Mouse (Mus musculus) cerebellum, postnatal 10 days (tissue): ENCODE results near the gene Cisd3.
A peak's percentile ranks its signal among the peaks of the same experiment; 100 is the strongest.
"Not testable (repeated sequence)": the region's sequence is repeated elsewhere in the genome, so short reads cannot be mapped to it uniquely, and the experiment has no call there.

Experiments
- DNase-seq, 2 experiments: peaks; one replicate each; pipeline ENCODE4 v3.0.0; 2021; ENCODE audit warnings: mixed read lengths in 2 of 2

Gene Cisd3

GRCm38 (mm10) chr11:97714356-97714755, 28.7 kb downstream of the Cisd3 start:
- no peak for DNase-seq

GRCm38 (mm10) chr11:97714784-97715760, 29.4 kb downstream of the Cisd3 start:
- DNase-seq: peak; percentile 51 to 52

- no peak for DNase-seq
Measured at GRCm38 (mm10) chr11:97716021-97716420, 30.4 kb downstream of the Cisd3 start.

- DNase-seq: no peak
Measured at GRCm38 (mm10) chr11:97717369-97718280, 32.0 kb downstream of the Cisd3 start.

- DNase-seq: no peak
Measured at GRCm38 (mm10) chr11:97718281-97718860, 32.7 kb downstream of the Cisd3 start.

GRCm38 (mm10) chr11:97719041-97719440, 33.4 kb downstream of the Cisd3 start:
- DNase-seq: no peak

GRCm38 (mm10) chr11:97721338-97721737, 35.7 kb downstream of the Cisd3 start:
- DNase-seq: no peak

DNA sequence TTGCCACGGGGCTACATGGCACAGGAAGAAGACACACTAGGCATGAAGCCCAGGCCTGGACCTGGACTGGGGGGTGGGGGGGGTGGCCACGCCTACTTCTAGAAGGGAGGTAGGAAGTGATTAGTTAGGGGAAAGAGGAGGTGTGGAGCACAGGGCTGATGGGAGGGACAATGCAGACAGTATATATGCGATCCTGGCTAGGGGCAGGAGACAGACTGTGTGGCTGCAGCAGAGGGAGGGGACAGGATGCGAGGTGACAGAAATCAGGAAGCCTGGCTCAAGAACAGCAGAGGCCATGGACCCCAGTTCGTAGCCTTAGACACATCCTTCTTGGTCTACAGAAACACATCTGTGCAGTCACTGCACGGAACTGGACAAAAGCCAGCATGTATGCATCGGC, 38.1 kb downstream of the Cisd3 start:
- DNase-seq: peak in 1 of 2 experiments; percentile 42

- DNase-seq: no peak
Measured at GRCm38 (mm10) chr11:97728311-97728710, 42.7 kb downstream of the Cisd3 start.

DNA sequence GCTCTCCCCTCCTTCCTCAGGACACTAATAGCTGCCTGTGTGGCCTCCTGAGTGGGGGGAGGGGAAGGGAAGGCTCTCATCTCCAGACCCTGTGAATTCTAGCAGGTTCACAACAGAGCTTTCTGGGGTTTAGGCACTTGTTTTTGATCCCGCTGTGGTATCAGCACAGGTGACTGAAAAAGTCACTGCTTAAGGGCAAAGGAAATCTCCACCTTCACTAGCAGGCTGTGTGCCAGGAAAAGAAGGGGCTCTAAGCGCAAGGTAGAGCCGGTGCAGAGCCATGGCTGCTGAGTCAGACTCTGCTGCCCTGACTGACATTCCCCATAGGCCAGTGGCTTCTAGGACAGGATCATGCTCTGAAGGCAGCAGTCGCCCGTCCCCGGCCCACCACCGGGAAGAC, 43.1 kb downstream of the Cisd3 start:
- no peak for DNase-seq

- DNase-seq: no peak
Measured at GRCm38 (mm10) chr11:97733689-97734088, 48.1 kb downstream of the Cisd3 start.

DNA sequence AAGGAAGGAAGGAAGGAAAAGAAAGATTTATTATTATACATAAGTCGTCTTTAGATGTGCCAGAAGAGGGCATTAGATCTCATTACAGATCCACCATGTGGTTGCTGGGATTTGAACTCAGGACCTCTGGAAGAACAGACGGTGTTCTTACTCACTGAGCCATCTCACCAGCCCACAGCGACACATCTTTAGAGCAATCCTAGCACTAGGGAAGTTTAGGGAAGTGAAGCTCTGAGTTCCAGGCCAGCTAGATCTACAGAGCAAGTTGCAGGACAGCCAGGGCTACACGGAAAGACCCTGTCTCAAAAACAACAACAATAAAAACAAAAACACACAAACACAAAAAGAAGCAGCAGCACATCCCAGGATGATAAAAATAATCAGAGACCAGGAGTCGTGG, 49.2 kb downstream of the Cisd3 start:
- not testable (repeated sequence) for DNase-seq

DNA sequence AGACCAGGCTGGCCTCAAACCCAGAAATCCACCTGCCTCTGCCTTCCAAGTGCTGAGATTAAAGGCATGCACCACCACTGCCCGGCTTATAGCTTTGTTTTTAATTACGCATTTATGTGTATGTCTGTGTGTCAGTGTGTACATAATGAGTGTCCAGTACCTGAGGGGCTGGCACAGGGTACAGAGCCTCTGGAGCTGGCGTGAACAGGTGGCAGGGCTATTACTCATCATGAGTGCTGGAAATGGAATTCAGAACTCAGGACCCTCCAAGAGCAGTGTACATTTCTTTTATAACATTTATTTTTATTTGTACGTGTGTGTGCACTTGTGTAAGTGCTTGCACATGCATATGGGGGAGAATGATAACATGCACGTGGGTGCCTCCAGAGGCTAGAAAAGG, 51.0 kb downstream of the Cisd3 start:
- DNase-seq: no peak

DNA sequence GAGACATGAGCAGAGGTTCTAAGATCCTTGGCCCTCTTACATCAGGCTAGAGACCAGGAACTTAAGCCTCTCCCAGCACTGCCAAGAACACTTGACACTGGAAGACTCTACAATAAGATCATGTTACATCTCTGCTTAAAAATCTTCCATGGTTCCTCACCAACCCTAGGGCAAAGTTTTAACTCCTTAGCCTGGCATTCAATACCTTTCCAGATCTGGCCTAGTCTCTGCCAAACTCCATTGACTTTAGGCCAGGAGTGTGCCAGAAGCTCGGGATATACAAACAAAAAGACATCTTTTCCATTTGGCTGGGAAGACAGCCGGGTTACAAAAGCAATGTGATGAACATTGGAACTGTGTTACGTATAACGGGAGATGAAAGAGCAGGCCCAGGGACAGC, 52.0 kb downstream of the Cisd3 start:
- no peak for DNase-seq
